ENCODE assay signal across 11 mouse cellular contexts in genomic region chr2:173047471-173047870, GRCm38 (mm10). TPM values are rescaled to one million over a fixed set of nuclear protein-coding genes. Genes with fewer than 3 reads are reported as not detected.
DNase-seq lines count a peak whose midpoint lies in the region; ATAC-seq and TF ChIP-seq lines count a peak whose summit lies in the region.
"Had no signal": no experiment of that assay in that cellular context is flagged by ENCODE, and none has a peak within 500 bp of the region (broad histone marks: within the 10 kb centered on the region; RNA-seq: fewer than 3 reads in every experiment).

No protein-coding gene starts in this region.

- H3K4me2 ChIP-seq in midbrain, embryonic 14.5 days (ENCODE audit: low read length), result no peak overlapping the region
- H3K4me2 ChIP-seq in kidney, embryonic 16.5 days (replicated peaks; ENCODE audit: low read depth, low read length), result no peak overlapping the region
- H3K4me2 ChIP-seq in liver, embryonic 14.5 days (ENCODE audit: low read depth), result peak overlapping the region; percentile 41
- H3K4me2 ChIP-seq: limb, embryonic 15.5 days had no signal

- 0 out of 2 replicates have a peak, but pooled peaks cover 9% of the 10 kb centered on the region for H3K27me3 ChIP-seq in midbrain, embryonic 10.5 days (ENCODE audit: low read depth, poor library complexity, severe bottlenecking)
- no peaks in the 10 kb centered on the region for H3K27me3 ChIP-seq in midbrain, embryonic 14.5 days (ENCODE audit: control insufficient read depth, insufficient read depth, low read length)
- no peaks in the 10 kb centered on the region for H3K27me3 ChIP-seq in kidney, embryonic 16.5 days (ENCODE audit: insufficient read depth, low read length)
- H3K27me3 ChIP-seq in liver, embryonic 14.5 days (ENCODE audit: control insufficient read depth, insufficient read depth, low read length), result no peaks in the 10 kb centered on the region
- H3K27me3 ChIP-seq: limb, embryonic 15.5 days had no signal

- TF ChIP-seq CTCF in gastrocnemius, adult 2 months (IDR thresholded peaks at IDR 0.05), result no peak
- TF ChIP-seq CTCF in liver, embryonic 14.5 days (IDR thresholded peaks at IDR 0.05; ENCODE audit: low read depth), result no peak

- intact Hi-C loops in gastrocnemius, adult 2 months (cut with DNase I), result loop anchor here (5.0 kb wide), 1 partner anchor 35 kb away; no protein-coding TSS in a partner anchor

- H3K9me3 ChIP-seq in midbrain, embryonic 10.5 days (replicated peaks), result no peaks in the 10 kb centered on the region
- H3K9me3 ChIP-seq in midbrain, embryonic 14.5 days (ENCODE audit: control insufficient read depth, low read length), result no peaks in the 10 kb centered on the region
- H3K9me3 ChIP-seq in kidney, embryonic 16.5 days (ENCODE audit: low read length), result no peaks in the 10 kb centered on the region
- no peaks in the 10 kb centered on the region for H3K9me3 ChIP-seq in liver, embryonic 14.5 days (ENCODE audit: control insufficient read depth, low read length)
- H3K9me3 ChIP-seq: limb, embryonic 15.5 days had no signal

- peak overlapping the region; percentile 63 for H3K4me3 ChIP-seq in gastrocnemius, adult 2 months
- H3K4me3 ChIP-seq in midbrain, embryonic 10.5 days, result no peak overlapping the region
- H3K4me3 ChIP-seq in midbrain, embryonic 14.5 days (replicated peaks; ENCODE audit: low read depth, low read length), result no peak overlapping the region
- no peak overlapping the region for H3K4me3 ChIP-seq in kidney, embryonic 16.5 days (ENCODE audit: low read length)
- no peak overlapping the region for H3K4me3 ChIP-seq in liver, embryonic 14.5 days (ENCODE audit: insufficient read depth in 1 of 2, low read depth in 2 of 2, low read length in 2 of 2)
- H3K4me3 ChIP-seq: limb, embryonic 15.5 days had no signal

- no peaks in the 10 kb centered on the region for H3K36me3 ChIP-seq in midbrain, embryonic 10.5 days
- H3K36me3 ChIP-seq in midbrain, embryonic 14.5 days (ENCODE audit: control insufficient read depth, insufficient read depth, low read length), result no peaks in the 10 kb centered on the region
- no peaks in the 10 kb centered on the region for H3K36me3 ChIP-seq in kidney, embryonic 16.5 days (ENCODE audit: insufficient read depth, low read length)
- no peaks in the 10 kb centered on the region for H3K36me3 ChIP-seq in liver, embryonic 14.5 days (replicated peaks; ENCODE audit: control insufficient read depth, insufficient read depth, low read depth)
- H3K36me3 ChIP-seq: limb, embryonic 15.5 days had no signal

- DNase-seq in gastrocnemius, adult 2 months, result peak; percentile 24
- no peak for DNase-seq in gastrocnemius, adult 18-20 months (ENCODE audit: low spot score)
- no peak for DNase-seq in midbrain, embryonic 10.5 days (ENCODE audit: low spot score)
- no peak for DNase-seq in midbrain, embryonic 14.5 days
- DNase-seq in liver, embryonic 14.5 days (ENCODE audit: low read depth in 3 of 3, low spot score in 3 of 3), result no peak
- DNase-seq in testis, postnatal 10 days (ENCODE audit: low spot score), result no peak
- no peak for DNase-seq in layer of hippocampus, postnatal 36 days
- DNase-seq: adrenal gland, postnatal 14 days; retina, postnatal 1 day had no signal

- 46% methylated on average over 5 of the region's 5 CpGs for WGBS in midbrain, embryonic 10.5 days
- 33% methylated on average over 5 of the region's 5 CpGs for WGBS in midbrain, embryonic 14.5 days
- WGBS in kidney, embryonic 16.5 days, result 38% methylated on average over 5 of the region's 5 CpGs
- 59% methylated on average over 5 of the region's 5 CpGs for WGBS in liver, embryonic 14.5 days (ENCODE audit: insufficient replicate concordance)

- peaks cover 56% of the 10 kb centered on the region for H3K4me1 ChIP-seq in midbrain, embryonic 10.5 days
- H3K4me1 ChIP-seq in midbrain, embryonic 14.5 days (ENCODE audit: control insufficient read depth, insufficient read depth, low read length), result 0 out of 2 replicates have a peak, but pooled peaks cover 4% of the 10 kb centered on the region
- peaks cover 27% of the 10 kb centered on the region for H3K4me1 ChIP-seq in kidney, embryonic 16.5 days (ENCODE audit: insufficient read depth, low read length)
- H3K4me1 ChIP-seq in liver, embryonic 14.5 days (replicated peaks; ENCODE audit: control insufficient read depth in 2 of 2, insufficient read depth in 2 of 2, low read length in 1 of 2), result peaks cover 13 to 17% of the 10 kb centered on the region in 2 experiments

- no peak overlapping the region for H3K9ac ChIP-seq in midbrain, embryonic 14.5 days (replicated peaks; ENCODE audit: low read length)
- no peak overlapping the region for H3K9ac ChIP-seq in kidney, embryonic 16.5 days (replicated peaks; ENCODE audit: low read length)
- H3K9ac ChIP-seq in liver, embryonic 14.5 days (replicated peaks), result no peak overlapping the region
- H3K9ac ChIP-seq: limb, embryonic 15.5 days had no signal

- peak overlapping the region; percentile 98 for H3K27ac ChIP-seq in gastrocnemius, adult 2 months
- peak overlapping the region; percentile 52; the same call in 1 of the 2 replicates for H3K27ac ChIP-seq in midbrain, embryonic 10.5 days (replicated peaks)
- H3K27ac ChIP-seq in midbrain, embryonic 14.5 days (replicated peaks; ENCODE audit: low read depth, low read length), result no peak overlapping the region
- H3K27ac ChIP-seq in kidney, embryonic 16.5 days (ENCODE audit: low read length), result peak overlapping the region; percentile 50
- no peak overlapping the region for H3K27ac ChIP-seq in liver, embryonic 14.5 days
- H3K27ac ChIP-seq: limb, embryonic 15.5 days had no signal

- ATAC-seq in midbrain, embryonic 14.5 days (ENCODE audit: low FRiP score, low TSS enrichment), result no peak
- peak; percentile 78 for ATAC-seq in kidney, embryonic 16.5 days (ENCODE audit: low FRiP score, low TSS enrichment)
- no peak for ATAC-seq in liver, embryonic 14.5 days (ENCODE audit: insufficient read depth)

- TF ChIP-seq EP300 in liver, embryonic 14.5 days (IDR thresholded peaks at IDR 0.05; ENCODE audit: low read depth), result no peak

RNA-seq across cellular contexts. Expression of gene Rbm38, which starts 27.2 kb away (rescaled TPM):
- total RNA-seq in gastrocnemius, adult 2 months (2021), result 100 to 1,000 TPM; 181 to 246 TPM
- 100 to 1,000 TPM; 225 to 230 TPM for total RNA-seq in gastrocnemius, adult 18-20 months (2021)
- 94.6 and 107 TPM in 2 replicates for polyA plus RNA-seq in midbrain, embryonic 10.5 days (2016; fragmentation: Nextera tagmentation; extraction: Ambion mirVana)
- 17.1 and 18.8 TPM in 2 replicates for polyA plus RNA-seq in midbrain, embryonic 14.5 days (2014; fragmentation: Nextera tagmentation; extraction: Ambion mirVana)
- polyA plus RNA-seq in kidney, embryonic 16.5 days (2015; fragmentation: Nextera tagmentation; extraction: Ambion mirVana), result 35.4 and 37.0 TPM in 2 replicates
- 274 and 315 TPM in 2 replicates for polyA plus RNA-seq in liver, embryonic 14.5 days (2012; rRNA removed)
- polyA plus RNA-seq in liver, embryonic 14.5 days (2014; fragmentation: Nextera tagmentation; extraction: Ambion mirVana), result 270 and 320 TPM in 2 replicates
- total RNA-seq in layer of hippocampus, postnatal 36 days (2021), result 1 to 10 TPM; 3.8 to 4.6 TPM

RNA-seq across cellular contexts. Expression of gene Rae1, which starts 47.6 kb away (rescaled TPM):
- total RNA-seq in gastrocnemius, adult 2 months (2021), result 10 to 100 TPM; 12.4 to 14.4 TPM
- total RNA-seq in gastrocnemius, adult 18-20 months (2021), result 10 to 100 TPM; 11.0 to 11.2 TPM
- 155 and 169 TPM in 2 replicates for polyA plus RNA-seq in midbrain, embryonic 10.5 days (2016; fragmentation: Nextera tagmentation; extraction: Ambion mirVana)
- polyA plus RNA-seq in midbrain, embryonic 14.5 days (2014; fragmentation: Nextera tagmentation; extraction: Ambion mirVana), result 115 and 127 TPM in 2 replicates
- 143 and 146 TPM in 2 replicates for polyA plus RNA-seq in kidney, embryonic 16.5 days (2015; fragmentation: Nextera tagmentation; extraction: Ambion mirVana)
- 39.4 and 45.9 TPM in 2 replicates for polyA plus RNA-seq in liver, embryonic 14.5 days (2012; rRNA removed)
- 65.3 and 71.1 TPM in 2 replicates for polyA plus RNA-seq in liver, embryonic 14.5 days (2014; fragmentation: Nextera tagmentation; extraction: Ambion mirVana)
- total RNA-seq in layer of hippocampus, postnatal 36 days (2021), result 10 to 100 TPM; 72.9 to 77.0 TPM

Comparison
In these comparisons a context has a peak if more than half of its experiments do, and no peak if none do; other contexts are left out.
1. H3K27ac ChIP-seq: peak in gastrocnemius, adult 2 months (single experiment), midbrain, embryonic 10.5 days (single experiment) and kidney, embryonic 16.5 days (single experiment); none in midbrain, embryonic 14.5 days (single experiment) and liver, embryonic 14.5 days (single experiment).